8 mouse cellular contexts compared by ENCODE assay signal in genomic region chr16:34125595-34125994, GRCm38 (mm10).
DNase-seq lines count a peak whose midpoint lies in the region; ATAC-seq and TF ChIP-seq lines count a peak whose summit lies in the region.

No protein-coding gene starts in this region.

- no peaks in the 10 kb centered on the region for H3K4me1 ChIP-seq in embryonic facial prominence, embryonic 14.5 days (ENCODE audit: control insufficient read depth, insufficient read depth, low read length)
- H3K4me1 ChIP-seq in liver, embryonic 11.5 days (replicated peaks; ENCODE audit: control insufficient read depth, insufficient read depth, low read length): no peaks in the 10 kb centered on the region
- no peaks in the 10 kb centered on the region for H3K4me1 ChIP-seq in neural tube, embryonic 11.5 days (ENCODE audit: control insufficient read depth, insufficient read depth, low read length)

- no peaks in the 10 kb centered on the region for H3K79me3 ChIP-seq in C2C12 (ENCODE audit: low read depth)

- H3K4me3 ChIP-seq in C2C12 (ENCODE audit: insufficient read depth, poor library complexity, severe bottlenecking): no peak overlapping the region
- H3K4me3 ChIP-seq in embryonic facial prominence, embryonic 14.5 days (ENCODE audit: low read depth, low read length): no peak overlapping the region
- no peak overlapping the region for H3K4me3 ChIP-seq in liver, embryonic 11.5 days (ENCODE audit: low read depth, low read length)
- H3K4me3 ChIP-seq in neural tube, embryonic 11.5 days (ENCODE audit: low read depth, low read length): no peak overlapping the region

- H3K27ac ChIP-seq in embryonic facial prominence, embryonic 14.5 days (replicated peaks; ENCODE audit: low read depth, low read length): no peak overlapping the region
- H3K27ac ChIP-seq in liver, embryonic 11.5 days (ENCODE audit: low read depth, low read length): no peak overlapping the region
- H3K27ac ChIP-seq in neural tube, embryonic 11.5 days (ENCODE audit: low read depth, low read length): no peak overlapping the region

- 0% methylated on average over 2 of the region's 2 CpGs for WGBS in embryonic facial prominence, embryonic 14.5 days
- WGBS in liver, embryonic 11.5 days: 2% methylated on average over 2 of the region's 2 CpGs
- 10% methylated on average over 2 of the region's 2 CpGs for WGBS in neural tube, embryonic 11.5 days

- no peak overlapping the region for H3ac ChIP-seq in C2C12 (ENCODE audit: control insufficient read depth, insufficient read length, low read depth)

- TF ChIP-seq CTCF in C2C12 (IDR thresholded peaks at IDR 0.05; ENCODE audit: control insufficient read depth, insufficient read depth, insufficient read length): peak; percentile 61

- H3K36me3 ChIP-seq in C2C12 (ENCODE audit: control insufficient read depth, insufficient read depth): no peaks in the 10 kb centered on the region
- H3K36me3 ChIP-seq in embryonic facial prominence, embryonic 14.5 days (ENCODE audit: control insufficient read depth, insufficient read depth, low read length): no peaks in the 10 kb centered on the region
- no peaks in the 10 kb centered on the region for H3K36me3 ChIP-seq in liver, embryonic 11.5 days (ENCODE audit: control insufficient read depth, insufficient read depth, low read length)
- H3K36me3 ChIP-seq in neural tube, embryonic 11.5 days (ENCODE audit: control insufficient read depth, insufficient read depth, low read length): no peaks in the 10 kb centered on the region

- no peaks in the 10 kb centered on the region for H3K27me3 ChIP-seq in C2C12 (ENCODE audit: control insufficient read depth, insufficient read depth, insufficient read length)
- no peaks in the 10 kb centered on the region for H3K27me3 ChIP-seq in embryonic facial prominence, embryonic 14.5 days (replicated peaks; ENCODE audit: control insufficient read depth, insufficient read depth, low read length)
- no peaks in the 10 kb centered on the region for H3K27me3 ChIP-seq in liver, embryonic 11.5 days (replicated peaks; ENCODE audit: control insufficient read depth, insufficient read depth, low read length)
- H3K27me3 ChIP-seq in neural tube, embryonic 11.5 days (ENCODE audit: control insufficient read depth, insufficient read depth, low read length): no peaks in the 10 kb centered on the region

- peak; percentile 66 for DNase-seq in adrenal gland, postnatal 25 days
- peak; percentile 89 for DNase-seq in embryonic facial prominence, embryonic 14.5 days (ENCODE audit: low spot score)
- peak; percentile 49 to 50 for DNase-seq in heart, adult 9 months (ENCODE audit: low spot score in 2 of 2)
- DNase-seq in kidney, postnatal 10 days: peak; percentile 81
- peak; percentile 42 for DNase-seq in liver, embryonic 11.5 days (ENCODE audit: low spot score)
- peak; percentile 74 for DNase-seq in neural tube, embryonic 11.5 days (ENCODE audit: low spot score)
- peak; percentile 68 for DNase-seq in testis, postnatal 14 days (ENCODE audit: low spot score)

- H3K4me2 ChIP-seq in embryonic facial prominence, embryonic 14.5 days (ENCODE audit: low read depth, low read length): no peak overlapping the region
- no peak overlapping the region for H3K4me2 ChIP-seq in liver, embryonic 11.5 days
- H3K4me2 ChIP-seq in neural tube, embryonic 11.5 days (ENCODE audit: low read depth): no peak overlapping the region

- 0 out of 2 replicates have a peak overlapping the region, but pooled peaks have one; percentile 42 for H3K9ac ChIP-seq in embryonic facial prominence, embryonic 14.5 days (ENCODE audit: low read depth, low read length)
- H3K9ac ChIP-seq in liver, embryonic 11.5 days (ENCODE audit: low read depth, low read length): no peak overlapping the region
- H3K9ac ChIP-seq in neural tube, embryonic 11.5 days (ENCODE audit: low read length): no peak overlapping the region

- ATAC-seq in embryonic facial prominence, embryonic 14.5 days (ENCODE audit: low read depth): peak; percentile 83
- ATAC-seq in liver, embryonic 11.5 days (replicated peaks; ENCODE audit: low FRiP score): no peak
- no peak for ATAC-seq in neural tube, embryonic 11.5 days (ENCODE audit: insufficient read depth, low FRiP score, low TSS enrichment)

- H3K9me3 ChIP-seq in embryonic facial prominence, embryonic 14.5 days (ENCODE audit: control insufficient read depth, low read length): no peaks in the 10 kb centered on the region
- no peaks in the 10 kb centered on the region for H3K9me3 ChIP-seq in liver, embryonic 11.5 days (ENCODE audit: control insufficient read depth, low read length)
- no peaks in the 10 kb centered on the region for H3K9me3 ChIP-seq in neural tube, embryonic 11.5 days (ENCODE audit: control insufficient read depth, low read length)

- no peaks in the 10 kb centered on the region for H3K79me2 ChIP-seq in C2C12 (ENCODE audit: control insufficient read depth, insufficient read depth)

TF ChIP-seq in C2C12, 6 proteins besides CTCF, POLR2A, EP300 and RAD21:
- TF ChIP-seq MYOG (IDR thresholded peaks at IDR 0.05; ENCODE audit: control insufficient read depth, extremely low read depth, insufficient read length) (no peak), MYOD1 (IDR thresholded peaks at IDR 0.05; ENCODE audit: control insufficient read depth, insufficient read length, low read depth) (no peak), CEBPB (IDR thresholded peaks at IDR 0.05; ENCODE audit: low read depth) (no peak)
